Mouse (Mus musculus) embryonic fibroblast, embryonic 13.5 days (primary cell): Measurements from ENCODE around the gene Arl4a.

Experiments used
- CTCF ChIP-seq: IDR thresholded peaks from 2 replicates; pipeline ENCODE4 v1.5.1; 2011; ENCODE audit warnings: mild to moderate bottlenecking, control low read depth, low read length, moderate library complexity, borderline replicate concordance; ENCODE audit not compliant: insufficient read depth
- POLR2A ChIP-seq: IDR thresholded peaks from 2 replicates; pipeline ENCODE4 v1.6.1; 2011; ENCODE audit warnings: low read depth, mild to moderate bottlenecking, control low read depth, low read length, moderate library complexity

DNA sequence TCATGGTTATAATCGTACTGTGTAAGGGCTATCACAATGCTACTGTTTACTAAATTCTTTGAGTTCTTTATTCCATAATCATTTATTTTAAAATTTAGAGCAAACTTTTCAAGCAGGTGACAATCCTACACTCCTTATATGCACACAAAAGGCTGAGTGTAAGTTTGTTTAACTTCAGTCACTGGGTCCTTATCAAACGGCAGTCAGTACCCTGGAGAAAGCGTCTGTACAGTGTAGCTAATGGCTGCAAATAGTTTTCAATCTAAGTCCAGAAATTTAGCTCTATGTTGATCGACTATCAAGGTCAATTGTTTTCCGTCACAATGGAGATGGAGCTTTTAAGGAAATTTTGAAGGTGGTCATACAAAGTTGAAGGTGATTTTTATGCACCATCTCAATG lies 44.2 kb upstream of the Arl4a start:
- no peak for TF ChIP-seq POLR2A
- no peak for TF ChIP-seq CTCF
